Mouse (Mus musculus) E14TG2a.4 (cell line): ENCODE measurements around the gene Rala.

Experiments used
- H3K27me3 ChIP-seq: 2 replicates; pipeline ENCODE4 v1.6.1; 2014; ENCODE audit warnings: low read length, control low read depth; ENCODE audit not compliant: insufficient read depth
- H3K36me3 ChIP-seq: 2 replicates; pipeline ENCODE4 v1.6.1; 2014; ENCODE audit warnings: low read length, control low read depth; ENCODE audit not compliant: insufficient read depth
- H3K4me1 ChIP-seq: replicated peaks from 2 replicates; pipeline ENCODE4 v1.6.1; 2014; ENCODE audit warnings: low read depth, low read length, control low read depth
- H3K4me3 ChIP-seq: replicated peaks from 2 replicates; pipeline ENCODE4 v1.5.1; 2014; ENCODE audit warnings: mild to moderate bottlenecking, low read length
- H3K9me3 ChIP-seq: 2 replicates; pipeline ENCODE4 v1.6.1; 2014; ENCODE audit warnings: low read length, control low read depth
- CTCF ChIP-seq: conservative IDR thresholded peaks from 2 replicates; pipeline ENCODE4 v1.5.1; 2014; ENCODE audit warnings: low read length
- NANOG ChIP-seq: IDR thresholded peaks from 2 replicates; pipeline ENCODE4 v1.6.1; 2014; ENCODE audit warnings: borderline replicate concordance, low read length, mixed read lengths
- POU5F1 ChIP-seq: IDR thresholded peaks from 2 replicates; pipeline ENCODE4 v1.6.1; 2014; ENCODE audit warnings: low read length, borderline replicate concordance

Rala gene

DNA sequence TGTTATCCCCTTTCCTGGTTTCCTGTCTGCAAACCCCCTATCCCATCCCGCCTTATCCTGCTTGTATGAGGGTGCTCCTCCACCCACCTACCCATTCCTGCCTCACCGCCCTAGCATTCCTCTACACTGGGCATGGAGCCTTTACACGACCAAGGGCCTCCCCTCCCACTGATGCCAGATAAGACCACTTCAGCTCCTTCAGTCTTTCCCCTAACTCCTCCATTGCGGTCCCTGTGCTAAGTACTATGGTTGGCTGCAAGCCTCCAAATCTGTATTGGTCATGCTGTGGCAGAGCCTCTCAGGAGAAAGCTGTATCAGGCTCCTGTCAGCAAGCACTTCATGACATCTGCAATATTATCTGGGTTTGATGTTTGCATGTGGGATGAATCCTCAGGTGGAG, 42.6 kb downstream of the Rala start:
- TF ChIP-seq POU5F1 (no peak), CTCF (no peak), NANOG (no peak)
- peaks cover 9% of the 10 kb centered on the region for H3K9me3 ChIP-seq

DNA sequence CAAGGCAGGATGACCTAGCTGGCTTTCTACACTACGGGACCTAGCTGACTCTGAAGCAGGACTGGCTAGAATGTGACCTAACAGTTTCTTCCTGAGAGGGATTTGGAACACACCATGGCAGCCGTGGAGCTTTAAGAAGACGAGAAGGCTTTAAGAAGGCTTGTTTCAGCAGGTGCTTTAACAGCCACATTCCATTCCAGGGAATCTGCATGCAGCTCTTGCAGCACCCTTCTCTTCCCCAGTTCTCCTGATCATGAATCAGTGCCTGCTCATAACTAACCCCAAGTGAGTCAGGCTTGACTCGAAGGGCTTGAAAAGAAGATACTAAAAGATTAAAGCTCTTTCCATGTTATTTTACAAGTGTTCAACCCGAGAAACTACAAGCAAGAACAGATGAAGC, 43.4 kb downstream of the Rala start:
- Histone ChIP-seq H3K27me3 (no peaks in the 10 kb centered on the region), H3K4me1 (no peaks in the 10 kb centered on the region), H3K4me3 (no peak overlapping the region), H3K36me3 (peaks cover 9% of the 10 kb centered on the region), H3K9me3 (peaks cover 9% of the 10 kb centered on the region)
- TF ChIP-seq NANOG (no peak), POU5F1 (no peak), CTCF (no peak)

More for the DNA sequence above, 42.6 kb downstream of the Rala start:
- Histone ChIP-seq H3K4me3 (no peak overlapping the region), H3K4me1 (no peaks in the 10 kb centered on the region), H3K27me3 (no peaks in the 10 kb centered on the region), H3K36me3 (peaks cover 5% of the 10 kb centered on the region)

DNA sequence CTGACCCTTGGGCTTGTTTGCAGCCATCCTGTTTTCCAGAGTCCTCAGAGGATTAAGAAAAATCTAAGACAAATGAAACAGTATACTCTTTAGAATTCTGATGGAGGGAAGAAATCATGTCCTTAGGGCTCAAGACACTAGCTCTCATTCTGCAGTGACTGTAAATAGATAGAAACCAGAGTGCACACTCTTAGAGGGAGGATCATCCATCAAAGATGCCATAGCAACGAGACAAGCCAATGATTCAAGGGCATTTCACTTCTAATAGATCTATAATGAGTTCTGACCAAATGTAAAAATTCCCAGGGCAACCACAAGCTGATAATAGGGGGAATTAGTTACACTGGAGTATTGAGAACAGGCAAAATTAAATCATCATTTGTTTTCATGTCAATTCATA, 47.0 kb downstream of the Rala start:
- H3K9me3 ChIP-seq = no peaks in the 10 kb centered on the region
- H3K27me3 ChIP-seq = no peaks in the 10 kb centered on the region
- no peaks in the 10 kb centered on the region for H3K4me1 ChIP-seq
- peaks cover 23% of the 10 kb centered on the region for H3K36me3 ChIP-seq
- H3K4me3 ChIP-seq = no peak overlapping the region
- TF ChIP-seq NANOG = no peak
- no peak for TF ChIP-seq CTCF
- TF ChIP-seq POU5F1 = no peak

DNA sequence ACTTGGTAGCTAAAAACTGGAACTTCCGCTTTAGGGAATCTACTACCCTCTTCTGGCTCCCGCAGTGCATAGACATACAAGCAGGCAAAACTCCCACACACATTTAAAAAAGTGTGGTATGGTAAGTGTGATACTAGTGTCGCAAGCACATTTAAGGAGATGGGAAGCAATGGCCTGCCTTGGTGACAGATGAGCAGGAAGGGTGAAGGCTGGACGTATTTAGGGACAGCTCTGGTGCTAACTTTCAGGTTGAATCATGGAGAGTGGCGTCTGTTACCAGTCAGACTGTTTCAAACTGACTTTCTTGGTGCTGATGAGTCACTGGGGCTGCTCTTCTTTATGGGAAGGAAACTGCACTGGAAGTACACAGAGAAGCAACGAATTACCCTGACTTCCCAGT, 52.5 kb downstream of the Rala start:
- H3K4me3 ChIP-seq = no peak overlapping the region
- TF ChIP-seq NANOG (no peak), CTCF (no peak), POU5F1 (no peak)
- H3K36me3 ChIP-seq = peaks cover 57% of the 10 kb centered on the region
- no peaks in the 10 kb centered on the region for H3K9me3 ChIP-seq
- H3K27me3 ChIP-seq = no peaks in the 10 kb centered on the region
- no peaks in the 10 kb centered on the region for H3K4me1 ChIP-seq

DNA sequence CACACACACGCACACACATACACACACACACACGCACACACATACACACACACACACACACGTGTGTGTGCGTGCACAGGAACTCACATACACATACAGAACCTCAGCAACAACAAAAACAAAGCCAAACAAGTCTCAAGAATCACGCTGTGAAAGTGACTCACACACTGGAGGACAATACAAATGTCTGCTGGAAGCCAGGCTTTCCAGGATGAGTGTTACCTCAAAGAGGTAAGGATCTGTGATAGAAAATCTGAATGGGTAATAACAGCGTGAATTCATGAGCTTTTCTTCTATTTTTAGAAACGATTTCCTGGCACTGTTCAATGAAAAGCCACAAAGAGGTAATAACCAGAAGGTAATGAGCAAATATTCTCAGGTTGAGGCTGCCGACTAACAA, 59.8 kb downstream of the Rala start:
- no peaks in the 10 kb centered on the region for H3K4me1 ChIP-seq
- H3K9me3 ChIP-seq = no peaks in the 10 kb centered on the region
- peaks cover 26% of the 10 kb centered on the region for H3K36me3 ChIP-seq
- no peak overlapping the region for H3K4me3 ChIP-seq
- TF ChIP-seq NANOG = no peak
- TF ChIP-seq POU5F1 = no peak
- TF ChIP-seq CTCF = no peak
- no peaks in the 10 kb centered on the region for H3K27me3 ChIP-seq

DNA sequence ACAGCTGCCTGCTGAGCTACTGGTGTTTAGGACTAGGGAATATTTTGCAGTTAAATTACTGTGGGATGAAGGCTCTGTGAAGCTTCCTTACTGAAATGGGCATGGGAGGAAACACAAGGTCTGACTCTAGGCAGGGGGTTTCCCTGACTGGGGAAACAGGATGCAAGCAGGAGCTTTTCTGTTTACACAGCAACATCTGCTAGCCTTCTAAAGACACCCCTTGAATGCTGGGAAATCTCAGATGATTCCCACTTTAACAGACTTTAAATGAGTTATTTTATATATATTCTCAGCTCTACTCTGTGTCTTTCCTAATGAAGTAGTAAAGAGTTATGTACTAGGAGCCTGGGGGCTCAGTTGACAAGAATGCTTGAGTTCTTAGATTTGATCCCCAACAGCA, 65.0 kb downstream of the Rala start:
- no peaks in the 10 kb centered on the region for H3K27me3 ChIP-seq
- no peak overlapping the region for H3K4me3 ChIP-seq
- peaks cover 10% of the 10 kb centered on the region; the same call in 1 of the 2 replicates for H3K36me3 ChIP-seq
- H3K4me1 ChIP-seq = no peaks in the 10 kb centered on the region
- peaks cover 7% of the 10 kb centered on the region; the same call in 1 of the 2 replicates for H3K9me3 ChIP-seq
- TF ChIP-seq POU5F1 (no peak), CTCF (no peak), NANOG (no peak)

DNA sequence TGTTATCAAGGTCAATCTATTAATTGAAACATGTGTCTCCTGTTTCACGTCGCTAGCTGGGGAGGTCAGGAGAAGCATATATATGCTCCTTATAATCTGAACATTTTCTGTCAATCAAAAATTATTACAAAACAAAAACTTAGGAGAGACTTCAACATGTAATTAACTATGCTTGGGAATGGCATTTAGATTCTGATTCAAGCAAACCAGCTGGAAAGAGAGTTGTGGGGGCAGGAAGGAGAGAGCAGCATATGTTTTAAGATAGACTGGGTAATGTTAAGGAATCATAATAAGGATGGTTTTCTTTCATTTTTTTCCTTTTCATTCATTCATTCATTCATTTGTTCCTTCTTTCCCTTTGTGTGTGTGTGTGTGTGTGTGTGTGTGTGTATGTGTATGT, 77.3 kb downstream of the Rala start:
- Histone ChIP-seq H3K9me3 (no peaks in the 10 kb centered on the region), H3K36me3 (no peaks in the 10 kb centered on the region), H3K27me3 (0 out of 2 replicates have a peak, but pooled peaks cover 7% of the 10 kb centered on the region), H3K4me1 (0 out of 2 replicates have a peak, but pooled peaks cover 11% of the 10 kb centered on the region), H3K4me3 (no peak overlapping the region)
- no peak for TF ChIP-seq NANOG
- TF ChIP-seq CTCF = no peak
- no peak for TF ChIP-seq POU5F1

DNA sequence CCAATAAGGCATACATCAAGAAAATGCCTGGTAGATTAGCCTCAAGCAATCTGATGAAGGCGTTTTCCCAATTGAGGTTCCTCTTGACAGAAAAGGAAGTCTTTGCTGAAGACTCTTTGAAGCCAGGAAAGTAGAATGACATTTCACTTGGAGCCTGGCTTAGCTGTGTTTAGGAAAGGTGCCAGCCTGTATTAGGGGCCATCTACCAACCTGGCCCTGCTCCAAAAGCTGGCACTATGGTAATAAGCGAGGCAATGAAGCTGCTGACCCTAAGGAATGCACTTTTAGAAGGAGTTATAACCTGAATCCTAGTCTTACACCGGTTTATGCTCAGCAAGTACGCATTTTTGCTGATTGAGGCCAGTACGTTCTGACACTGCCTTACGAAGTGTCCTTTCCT, 83.5 kb downstream of the Rala start:
- TF ChIP-seq CTCF (no peak), POU5F1 (no peak), NANOG (no peak)
- no peaks in the 10 kb centered on the region for H3K9me3 ChIP-seq
- H3K27me3 ChIP-seq = 0 out of 2 replicates have a peak, but pooled peaks cover 9% of the 10 kb centered on the region
- H3K4me3 ChIP-seq = no peak overlapping the region
- peaks cover 44% of the 10 kb centered on the region for H3K4me1 ChIP-seq
- H3K36me3 ChIP-seq = no peaks in the 10 kb centered on the region

DNA sequence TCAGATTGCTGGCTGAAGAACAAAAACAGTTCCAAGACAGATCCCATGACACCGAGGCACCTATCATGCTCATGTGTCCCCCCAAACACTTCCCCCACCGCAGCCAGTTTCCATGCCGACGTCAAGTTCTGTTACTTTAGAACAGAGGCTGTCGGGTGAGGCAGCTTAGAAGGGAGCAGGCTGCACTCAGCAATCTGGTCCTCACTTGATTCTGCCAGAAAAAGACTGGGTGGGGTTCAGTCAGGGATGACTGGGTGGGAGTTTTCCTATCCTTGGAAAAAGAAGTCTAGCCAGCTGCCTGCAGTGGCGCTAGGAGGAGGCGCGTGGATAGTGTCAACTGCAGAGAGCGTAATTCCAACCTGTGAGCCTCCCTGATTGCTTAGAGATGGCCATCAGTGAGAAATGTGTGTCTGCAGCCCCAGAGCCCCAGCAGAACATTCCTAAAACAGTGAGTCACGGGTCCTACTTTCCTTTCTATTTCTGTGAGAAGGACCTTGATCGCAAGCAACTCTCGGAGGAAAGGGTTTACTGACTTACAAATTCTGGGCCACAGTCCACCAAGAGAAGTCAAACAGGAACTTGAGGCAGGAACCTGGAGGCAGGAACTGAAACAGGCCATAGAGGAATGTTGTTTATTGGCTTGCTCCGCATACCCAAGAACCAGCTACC, 84.5 kb downstream of the Rala start:
- H3K4me1 ChIP-seq = peaks cover 54% of the 10 kb centered on the region

More for the DNA sequence above, 84.5 kb downstream of the Rala start:
- TF ChIP-seq CTCF (no peak), NANOG (no peak), POU5F1 (no peak)
- Histone ChIP-seq H3K9me3 (no peaks in the 10 kb centered on the region), H3K4me3 (no peak overlapping the region), H3K36me3 (no peaks in the 10 kb centered on the region), H3K27me3 (0 out of 2 replicates have a peak, but pooled peaks cover 9% of the 10 kb centered on the region)
